Comparison of ENCODE assay signal across 9 mouse cellular contexts in genomic region chr8:22091568-22091967, GRCm38 (mm10). TPM values are rescaled to one million over a fixed set of nuclear protein-coding genes. Genes with fewer than 3 reads are reported as not detected.
A peak's percentile ranks its signal among the peaks of the same experiment; 100 is the strongest.
DNase-seq lines count a peak whose midpoint lies in the region; ATAC-seq lines count a peak whose summit lies in the region.
"Had no signal": no experiment of that assay in that cellular context is flagged by ENCODE, and none has a peak within 500 bp of the region (broad histone marks: within the 10 kb centered on the region; RNA-seq: fewer than 3 reads in every experiment).

No protein-coding gene starts in this region.

- H3K27ac ChIP-seq in hindbrain, embryonic 10.5 days = no peak overlapping the region
- H3K27ac ChIP-seq in hindbrain, embryonic 16.5 days (ENCODE audit: low read depth, low read length) = no peak overlapping the region
- no peak overlapping the region for H3K27ac ChIP-seq in neural tube, embryonic 12.5 days
- H3K27ac ChIP-seq in neural tube, embryonic 15.5 days (replicated peaks) = no peak overlapping the region

- no peak overlapping the region for H3K4me2 ChIP-seq in hindbrain, embryonic 16.5 days (ENCODE audit: low read length)
- no peak overlapping the region for H3K4me2 ChIP-seq in neural tube, embryonic 12.5 days (replicated peaks)
- no peak overlapping the region for H3K4me2 ChIP-seq in neural tube, embryonic 15.5 days

- ATAC-seq in hindbrain, embryonic 16.5 days = no peak
- ATAC-seq in neural tube, embryonic 12.5 days (ENCODE audit: low FRiP score, low read depth) = peak; percentile 44; the same call in 1 of the 2 replicates
- ATAC-seq in neural tube, embryonic 15.5 days (ENCODE audit: low FRiP score) = no peak

- H3K9me3 ChIP-seq in hindbrain, embryonic 10.5 days = no peaks in the 10 kb centered on the region
- no peaks in the 10 kb centered on the region for H3K9me3 ChIP-seq in hindbrain, embryonic 16.5 days (ENCODE audit: control insufficient read depth, low read length)
- no peaks in the 10 kb centered on the region for H3K9me3 ChIP-seq in neural tube, embryonic 12.5 days
- H3K9me3 ChIP-seq in neural tube, embryonic 15.5 days (replicated peaks) = no peaks in the 10 kb centered on the region

- H3K4me1 ChIP-seq in hindbrain, embryonic 10.5 days (replicated peaks) = no peaks in the 10 kb centered on the region
- H3K4me1 ChIP-seq in hindbrain, embryonic 16.5 days (ENCODE audit: control insufficient read depth, insufficient read depth, low read depth, low read length) = no peaks in the 10 kb centered on the region
- no peaks in the 10 kb centered on the region for H3K4me1 ChIP-seq in neural tube, embryonic 12.5 days
- no peaks in the 10 kb centered on the region for H3K4me1 ChIP-seq in neural tube, embryonic 15.5 days

- no peaks in the 10 kb centered on the region for H3K27me3 ChIP-seq in hindbrain, embryonic 10.5 days (ENCODE audit: insufficient read depth, poor library complexity, severe bottlenecking)
- H3K27me3 ChIP-seq in hindbrain, embryonic 16.5 days (replicated peaks; ENCODE audit: control insufficient read depth, insufficient read depth, low read length) = no peaks in the 10 kb centered on the region
- no peaks in the 10 kb centered on the region for H3K27me3 ChIP-seq in neural tube, embryonic 12.5 days (replicated peaks)
- no peaks in the 10 kb centered on the region for H3K27me3 ChIP-seq in neural tube, embryonic 15.5 days (replicated peaks)
- no peaks in the 10 kb centered on the region; the same call in 1 of the 2 replicates for H3K27me3 ChIP-seq in splenic B cell, adult 2 months (ENCODE audit: control insufficient read depth, insufficient read depth, low read length, poor library complexity, severe bottlenecking)

- 54% methylated on average over 8 of the region's 8 CpGs for WGBS in hindbrain, embryonic 10.5 days
- 52% methylated on average over 8 of the region's 8 CpGs for WGBS in hindbrain, embryonic 16.5 days
- whole genome bisulfite sequencing in neural tube, embryonic 12.5 days = 51% methylated on average over 8 of the region's 8 CpGs
- 35% methylated on average over 8 of the region's 8 CpGs for WGBS in neural tube, embryonic 15.5 days

- no peaks in the 10 kb centered on the region for H3K36me3 ChIP-seq in hindbrain, embryonic 10.5 days
- H3K36me3 ChIP-seq in hindbrain, embryonic 16.5 days (ENCODE audit: control insufficient read depth, insufficient read depth, low read length) = no peaks in the 10 kb centered on the region
- no peaks in the 10 kb centered on the region for H3K36me3 ChIP-seq in neural tube, embryonic 12.5 days
- no peaks in the 10 kb centered on the region for H3K36me3 ChIP-seq in neural tube, embryonic 15.5 days
- no peaks in the 10 kb centered on the region for H3K36me3 ChIP-seq in splenic B cell, adult 2 months (ENCODE audit: control insufficient read depth, insufficient read depth, low read length, poor library complexity, severe bottlenecking)

- no peak overlapping the region for H3K4me3 ChIP-seq in hindbrain, embryonic 10.5 days
- no peak overlapping the region for H3K4me3 ChIP-seq in hindbrain, embryonic 16.5 days (ENCODE audit: low read length)
- no peak overlapping the region for H3K4me3 ChIP-seq in neural tube, embryonic 12.5 days
- H3K4me3 ChIP-seq in neural tube, embryonic 15.5 days (replicated peaks) = no peak overlapping the region
- H3K4me3 ChIP-seq: myocyte had no signal

- DNase-seq in hindbrain, embryonic 10.5 days (ENCODE audit: low spot score) = peak; percentile 7
- DNase-seq in embryo, embryonic 11.5 days (ENCODE audit: low read depth, low spot score) = peak; percentile 13
- peak; percentile 3 for DNase-seq in splenic B cell, adult 2 months (ENCODE audit: low read depth, low spot score)
- no peak for DNase-seq in spleen, adult 12 weeks (ENCODE audit: low spot score)
- no peak for DNase-seq in right cerebral cortex, adult 2 months (ENCODE audit: low spot score in 2 of 2)

- no peak overlapping the region for H3K9ac ChIP-seq in hindbrain, embryonic 16.5 days (ENCODE audit: low read depth, low read length)
- no peak overlapping the region for H3K9ac ChIP-seq in neural tube, embryonic 12.5 days
- no peak overlapping the region for H3K9ac ChIP-seq in neural tube, embryonic 15.5 days (replicated peaks)

RNA-seq across cellular contexts. Expression of gene Alg11, which starts 31.0 kb away (rescaled TPM):
- 30.3 and 34.4 TPM in 2 replicates for polyA plus RNA-seq in hindbrain, embryonic 10.5 days (2016; fragmentation: Nextera tagmentation; extraction: Ambion mirVana)
- polyA plus RNA-seq in hindbrain, embryonic 16.5 days (2015; fragmentation: Nextera tagmentation; extraction: Ambion mirVana) = 40.9 and 42.4 TPM in 2 replicates
- polyA plus RNA-seq in neural tube, embryonic 12.5 days (2016; fragmentation: Nextera tagmentation; extraction: Ambion mirVana) = 20.9 and 30.2 TPM in 2 replicates
- 37.7 and 40.4 TPM in 2 replicates for polyA plus RNA-seq in neural tube, embryonic 15.5 days (2015; fragmentation: Nextera tagmentation; extraction: Ambion mirVana)

RNA-seq across cellular contexts. Expression of gene Atp7b, which starts 31.5 kb away (rescaled TPM):
- polyA plus RNA-seq in hindbrain, embryonic 10.5 days (2016; fragmentation: Nextera tagmentation; extraction: Ambion mirVana) = 2.5 TPM in 2 replicates
- polyA plus RNA-seq in hindbrain, embryonic 16.5 days (2015; fragmentation: Nextera tagmentation; extraction: Ambion mirVana) = 1.8 and 1.9 TPM in 2 replicates
- 1.5 and 1.7 TPM in 2 replicates for polyA plus RNA-seq in neural tube, embryonic 12.5 days (2016; fragmentation: Nextera tagmentation; extraction: Ambion mirVana)
- polyA plus RNA-seq in neural tube, embryonic 15.5 days (2015; fragmentation: Nextera tagmentation; extraction: Ambion mirVana) = 1.1 and 2.1 TPM in 2 replicates

RNA-seq across cellular contexts. Expression of gene Nek5, which starts 33.3 kb away (rescaled TPM):
- 0.29 and 0.69 TPM in 2 replicates for polyA plus RNA-seq in hindbrain, embryonic 10.5 days (2016; fragmentation: Nextera tagmentation; extraction: Ambion mirVana)
- 1.4 and 1.6 TPM in 2 replicates for polyA plus RNA-seq in hindbrain, embryonic 16.5 days (2015; fragmentation: Nextera tagmentation; extraction: Ambion mirVana)
- not detected in 2 replicates for polyA plus RNA-seq in neural tube, embryonic 12.5 days (2016; fragmentation: Nextera tagmentation; extraction: Ambion mirVana)
- 0.56 and 0.78 TPM in 2 replicates for polyA plus RNA-seq in neural tube, embryonic 15.5 days (2015; fragmentation: Nextera tagmentation; extraction: Ambion mirVana)
- polyA plus RNA-seq: myocyte had no signal

Comparison
In these comparisons a context has a peak if more than half of its experiments do, and no peak if none do; other contexts are left out.
1. DNase-seq: peak in hindbrain, embryonic 10.5 days (single experiment), embryo, embryonic 11.5 days (single experiment) and splenic B cell, adult 2 months (single experiment); none in spleen, adult 12 weeks (single experiment) and right cerebral cortex, adult 2 months (0 of 2).